Mouse (Mus musculus) E14TG2a.4 (cell line): ENCODE measurements around the gene Slc22a14.
A peak's percentile ranks its signal among the peaks of the same experiment; 100 is the strongest.

Source experiments
- H3K27me3 ChIP-seq: 2 replicates; pipeline ENCODE4 v1.6.1; 2014; ENCODE audit warnings: low read length, control low read depth; ENCODE audit not compliant: insufficient read depth
- H3K36me3 ChIP-seq: 2 replicates; pipeline ENCODE4 v1.6.1; 2014; ENCODE audit warnings: low read length, control low read depth; ENCODE audit not compliant: insufficient read depth
- H3K4me1 ChIP-seq: replicated peaks from 2 replicates; pipeline ENCODE4 v1.6.1; 2014; ENCODE audit warnings: low read depth, low read length, control low read depth
- H3K4me3 ChIP-seq: replicated peaks from 2 replicates; pipeline ENCODE4 v1.5.1; 2014; ENCODE audit warnings: mild to moderate bottlenecking, low read length
- H3K9me3 ChIP-seq: 2 replicates; pipeline ENCODE4 v1.6.1; 2014; ENCODE audit warnings: low read length, control low read depth
- CTCF ChIP-seq: conservative IDR thresholded peaks from 2 replicates; pipeline ENCODE4 v1.5.1; 2014; ENCODE audit warnings: low read length
- NANOG ChIP-seq: IDR thresholded peaks from 2 replicates; pipeline ENCODE4 v1.6.1; 2014; ENCODE audit warnings: borderline replicate concordance, low read length, mixed read lengths
- POU5F1 ChIP-seq: IDR thresholded peaks from 2 replicates; pipeline ENCODE4 v1.6.1; 2014; ENCODE audit warnings: low read length, borderline replicate concordance

The Slc22a14 gene

GRCm38 (mm10) chr9:119323260-119323645 is 42.1 kb downstream of the Slc22a14 start:
- no peaks in the 10 kb centered on the region for H3K9me3 ChIP-seq
- peaks cover 18% of the 10 kb centered on the region for H3K36me3 ChIP-seq
- TF ChIP-seq CTCF (no peak), NANOG (no peak), POU5F1 (no peak)

DNA sequence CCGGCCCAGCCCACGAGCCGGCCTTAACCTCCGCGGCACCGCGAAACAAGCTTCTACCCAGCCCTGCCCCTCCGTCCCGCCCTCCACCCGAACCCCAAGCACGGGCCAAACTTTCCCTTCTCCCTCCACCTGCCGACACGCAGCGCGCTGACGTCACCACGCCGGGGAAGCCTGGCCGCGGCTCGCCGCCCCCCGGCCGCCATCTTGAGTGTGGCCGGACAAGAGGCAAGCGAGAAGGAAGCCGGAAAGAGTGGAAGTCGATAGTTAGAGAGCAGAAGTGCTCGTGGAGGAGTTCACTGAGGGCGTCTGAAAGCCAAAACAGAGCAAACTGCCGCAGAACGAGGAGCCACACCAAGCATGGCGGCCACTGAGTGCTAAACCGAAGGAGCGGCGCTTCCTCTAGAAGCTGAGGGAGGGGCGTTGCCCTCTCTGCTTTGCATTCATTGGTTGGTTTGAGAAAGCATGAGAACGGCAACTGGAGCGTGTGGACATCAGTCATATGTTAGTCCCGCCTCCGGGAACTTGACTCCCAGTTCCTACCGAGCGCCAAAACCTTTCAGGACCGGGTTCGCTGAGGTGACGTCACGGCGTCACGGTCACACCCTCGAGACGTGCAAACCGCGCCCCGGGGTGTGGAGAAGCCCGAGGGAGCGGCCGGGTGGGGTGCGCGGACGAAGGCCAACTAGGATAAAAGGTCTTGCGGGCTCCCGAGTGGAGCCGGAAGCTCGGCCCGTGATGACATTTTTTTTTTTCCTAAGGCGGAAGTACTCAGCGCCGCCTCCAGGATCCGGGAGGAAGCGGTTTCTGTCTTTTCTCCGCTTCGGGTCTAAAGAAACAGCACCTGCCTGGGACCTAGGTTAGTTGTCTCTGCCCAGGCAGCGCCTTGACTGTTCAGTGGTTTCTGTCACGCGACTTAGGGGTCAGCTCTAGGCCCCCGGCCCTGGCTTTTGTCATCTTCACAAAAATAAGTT is 42.8 kb downstream of the Slc22a14 start, which contains the start of gene Oxsr1:
Oxsr1 (minus strand) TSS at position 139 of the 971 bp plus-strand sequence.
- TF ChIP-seq CTCF = peak; percentile 46
- TF ChIP-seq NANOG = no peak
- no peak for TF ChIP-seq POU5F1
- Histone ChIP-seq H3K9me3 (no peaks in the 10 kb centered on the region), H3K4me1 (peaks cover 41% of the 10 kb centered on the region)

More at GRCm38 (mm10) chr9:119323260-119323645, 42.1 kb downstream of the Slc22a14 start:
- no peaks in the 10 kb centered on the region for H3K27me3 ChIP-seq
- H3K4me3 ChIP-seq = peak overlapping the region; percentile 99
- peaks cover 39% of the 10 kb centered on the region for H3K4me1 ChIP-seq

DNA sequence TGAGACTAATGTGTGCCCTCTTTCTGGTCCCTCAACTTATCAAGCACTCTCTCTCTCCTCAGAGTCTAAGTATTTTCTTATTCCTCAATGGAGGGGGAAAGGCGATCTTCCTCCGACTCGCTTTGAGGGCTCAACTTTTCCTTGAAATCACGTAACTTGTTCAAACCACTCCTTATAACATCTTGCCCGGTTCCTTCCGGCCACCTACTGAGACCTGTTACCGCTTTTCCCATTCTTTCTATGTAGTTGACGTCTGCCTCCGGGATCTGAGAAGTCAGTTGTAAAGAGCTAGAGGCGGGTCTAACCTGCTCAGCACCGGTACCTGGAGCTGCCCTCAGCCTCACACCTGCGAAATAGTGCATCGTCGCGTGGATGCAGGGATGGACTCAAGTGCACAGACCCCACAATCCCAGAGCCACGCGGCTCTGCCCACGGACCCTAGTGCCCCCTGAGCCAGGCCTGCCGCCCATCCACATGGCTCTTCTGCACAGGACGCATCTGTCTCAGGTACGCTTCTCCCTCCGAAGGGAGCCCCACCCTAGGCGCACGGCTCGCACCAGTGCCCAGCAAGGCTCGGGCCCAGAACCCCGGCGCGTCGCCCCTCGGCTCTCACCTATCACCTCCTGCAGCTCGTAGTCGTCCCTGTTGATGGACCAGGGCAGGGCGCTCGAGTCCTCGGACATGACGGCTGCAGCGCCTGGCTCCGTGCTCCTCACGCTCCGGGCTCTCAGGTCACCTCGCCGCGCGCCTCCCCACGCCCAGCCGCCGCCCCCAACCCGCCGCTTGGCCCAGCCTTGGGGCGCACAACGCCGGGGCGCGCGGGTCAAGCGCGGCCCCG is 43.7 kb downstream of the Slc22a14 start:
- Histone ChIP-seq H3K36me3 (peaks cover 25% of the 10 kb centered on the region), H3K4me3 (peak overlapping the region; percentile 99), H3K9me3 (no peaks in the 10 kb centered on the region), H3K27me3 (no peaks in the 10 kb centered on the region), H3K4me1 (peaks cover 48% of the 10 kb centered on the region)
- no peak for TF ChIP-seq POU5F1
- no peak for TF ChIP-seq CTCF
- TF ChIP-seq NANOG = no peak

More for the DNA sequence above, 42.8 kb downstream of the Slc22a14 start, which contains the start of gene Oxsr1:
- H3K4me3 ChIP-seq = peak within 1 kb of the TSS; percentile 99
- peaks cover 24% of the 10 kb centered on the region for H3K36me3 ChIP-seq
- H3K27me3 ChIP-seq = no peaks in the 10 kb centered on the region

DNA sequence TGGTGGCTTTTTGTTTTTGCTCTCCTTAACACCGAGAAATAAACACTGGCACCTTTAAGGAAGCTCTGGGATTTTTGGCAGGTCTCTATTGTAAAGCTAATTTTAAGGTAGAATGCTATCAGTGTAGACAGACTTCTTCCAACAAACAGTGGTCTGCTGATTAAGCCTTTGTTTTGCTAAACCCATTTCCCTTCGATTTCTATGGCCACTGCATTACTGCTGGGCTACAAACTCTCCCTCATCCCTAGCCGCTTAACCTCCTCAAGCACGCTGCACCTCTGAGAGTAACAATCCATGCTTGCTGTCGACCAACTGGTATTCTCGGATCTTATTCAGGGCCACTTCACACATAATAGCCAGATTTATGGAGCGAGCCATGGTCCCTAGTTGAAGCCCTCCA is 44.4 kb downstream of the Slc22a14 start:
- H3K36me3 ChIP-seq = peaks cover 29% of the 10 kb centered on the region
- peaks cover 55% of the 10 kb centered on the region for H3K4me1 ChIP-seq
- no peaks in the 10 kb centered on the region for H3K9me3 ChIP-seq
- peak overlapping the region; percentile 99 for H3K4me3 ChIP-seq
- TF ChIP-seq CTCF (no peak), NANOG (0 out of 2 replicates have a peak, but pooled peaks have one; percentile 9)
- H3K27me3 ChIP-seq = no peaks in the 10 kb centered on the region

- Histone ChIP-seq H3K36me3 (peaks cover 34% of the 10 kb centered on the region), H3K9me3 (no peaks in the 10 kb centered on the region), H3K4me1 (peaks cover 60% of the 10 kb centered on the region), H3K27me3 (no peaks in the 10 kb centered on the region), H3K4me3 (peak overlapping the region; percentile 99)
- no peak for TF ChIP-seq NANOG
- no peak for TF ChIP-seq POU5F1
Observed at GRCm38 (mm10) chr9:119320446-119320845, 44.9 kb downstream of the Slc22a14 start.

DNA sequence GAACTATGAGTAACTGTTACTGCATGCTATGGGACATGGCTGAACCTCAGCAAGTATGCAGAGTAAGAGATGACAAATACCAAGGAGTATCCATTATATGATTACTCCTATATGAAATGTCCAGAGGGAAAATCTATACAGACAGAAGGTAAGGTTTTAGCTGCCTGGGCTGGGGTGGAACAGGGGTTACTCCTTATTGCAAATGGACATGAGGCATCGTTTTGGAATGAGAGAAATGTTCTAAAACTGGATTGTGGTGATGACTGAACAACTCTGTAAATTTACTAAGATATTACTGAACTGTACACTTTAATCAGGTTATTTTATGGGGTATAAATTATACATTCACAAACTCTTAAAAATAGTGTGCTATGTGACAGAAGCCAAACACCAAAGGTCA is 46.5 kb downstream of the Slc22a14 start:
- peaks cover 60% of the 10 kb centered on the region for H3K4me1 ChIP-seq
- H3K4me3 ChIP-seq = no peak overlapping the region; the same call in 1 of the 2 replicates
- H3K36me3 ChIP-seq = peaks cover 44% of the 10 kb centered on the region
- H3K27me3 ChIP-seq = no peaks in the 10 kb centered on the region
- no peaks in the 10 kb centered on the region for H3K9me3 ChIP-seq
- TF ChIP-seq CTCF (no peak), POU5F1 (no peak), NANOG (no peak)

- Histone ChIP-seq H3K4me3 (no peak overlapping the region), H3K4me1 (peaks cover 74% of the 10 kb centered on the region), H3K27me3 (no peaks in the 10 kb centered on the region), H3K36me3 (peaks cover 56% of the 10 kb centered on the region), H3K9me3 (no peaks in the 10 kb centered on the region)
- TF ChIP-seq CTCF (no peak), POU5F1 (no peak)
Observed at GRCm38 (mm10) chr9:119313096-119313495, 52.3 kb downstream of the Slc22a14 start.

- no peak overlapping the region for H3K4me3 ChIP-seq
- TF ChIP-seq POU5F1 (no peak), NANOG (no peak), CTCF (no peak)
- no peaks in the 10 kb centered on the region for H3K9me3 ChIP-seq
- H3K27me3 ChIP-seq = no peaks in the 10 kb centered on the region
- peaks cover 62% of the 10 kb centered on the region for H3K4me1 ChIP-seq
- peaks cover 64% of the 10 kb centered on the region for H3K36me3 ChIP-seq
Observed at GRCm38 (mm10) chr9:119309067-119309466, 56.3 kb downstream of the Slc22a14 start.
